Mouse (Mus musculus) bone marrow macrophage, adult 2 months (primary cell): Measurements from ENCODE around the gene Armc9.

Experiments used
- CTCF ChIP-seq: IDR thresholded peaks from 2 replicates; pipeline ENCODE4 v1.5.1; 2012; ENCODE audit warnings: low read depth, mild to moderate bottlenecking, low read length, moderate library complexity
- POLR2A ChIP-seq: IDR thresholded peaks from 2 replicates; pipeline ENCODE4 v1.6.1; 2012; ENCODE audit warnings: mild to moderate bottlenecking, low read depth, low read length, borderline replicate concordance

DNA sequence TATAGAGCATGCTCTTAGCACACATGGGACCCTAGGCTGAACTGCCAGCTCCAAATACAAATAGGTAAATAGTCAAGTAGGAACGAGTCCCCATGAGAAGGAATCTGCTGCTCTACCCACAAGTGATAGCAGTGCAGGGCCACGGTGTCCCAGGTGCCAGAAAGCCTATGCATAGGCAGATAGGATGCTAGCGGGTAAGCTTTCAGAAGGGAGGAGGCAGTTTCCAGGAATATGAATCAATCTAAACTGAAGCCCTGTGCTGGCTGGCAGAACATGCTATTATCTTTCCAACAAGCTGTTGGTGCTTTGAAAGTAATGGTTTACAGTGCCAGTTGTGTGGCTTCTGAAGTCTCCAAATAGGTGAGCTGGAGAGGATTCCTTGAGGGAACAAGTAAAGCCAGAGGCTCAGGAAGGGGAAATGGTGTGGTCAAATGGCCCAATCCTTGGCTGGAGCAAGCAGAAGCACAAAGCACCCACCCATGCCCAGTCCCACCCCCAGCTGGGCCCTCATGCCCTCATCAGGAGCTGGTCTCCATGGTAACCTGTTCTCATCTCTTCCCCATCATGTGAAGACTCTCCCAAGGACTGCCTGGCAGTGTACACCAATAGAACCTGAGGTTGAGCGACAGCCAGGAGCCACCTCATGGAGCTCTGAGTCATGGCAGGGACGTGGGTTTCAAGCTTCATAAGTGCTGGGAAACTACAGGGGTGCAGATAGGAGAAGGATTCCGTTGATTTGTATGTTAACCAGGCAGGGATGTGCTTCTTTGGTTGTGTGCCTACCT, 90.9 kb downstream of the Armc9 start:
- no peak for TF ChIP-seq POLR2A
- no peak for TF ChIP-seq CTCF
